Mouse (Mus musculus) forebrain, embryonic 13.5 days (tissue): ENCODE data around the gene Cyfip2. TPM values are rescaled to one million over a fixed set of nuclear protein-coding genes. Genes with fewer than 3 reads are reported as not detected.

Source experiments
- ATAC-seq: fragments of 200-750 bp; cut with Nextera tagmentation; 2 replicates; pipeline ENCODE4 v1.8.0; 2017
- H3K27ac ChIP-seq: fragments of 300-500 bp; sonication (generic); 2 replicates; pipeline ENCODE4 v1.5.1; 2015; ENCODE audit warnings: inconsistent platforms, mild to moderate bottlenecking, moderate library complexity
- H3K27me3 ChIP-seq: fragments of 300-500 bp; sonication (generic); 2 replicates; pipeline ENCODE4 v1.6.1; 2015; ENCODE audit warnings: mild to moderate bottlenecking, inconsistent platforms
- H3K36me3 ChIP-seq: fragments of 300-500 bp; sonication (generic); 2 replicates; pipeline ENCODE4 v1.6.1; 2015; ENCODE audit warnings: mild to moderate bottlenecking, inconsistent platforms; ENCODE audit not compliant: poor library complexity, severe bottlenecking
- H3K4me1 ChIP-seq: fragments of 300-500 bp; sonication (generic); 2 replicates; pipeline ENCODE4 v1.6.1; 2015; ENCODE audit warnings: inconsistent platforms
- H3K4me2 ChIP-seq: fragments of 300-500 bp; sonication (generic); 2 replicates; pipeline ENCODE4 v1.6.1; 2015; ENCODE audit warnings: inconsistent platforms, mild to moderate bottlenecking, moderate library complexity
- H3K4me3 ChIP-seq: fragments of 300-500 bp; sonication (generic); 2 replicates; pipeline ENCODE4 v1.5.1; 2015; ENCODE audit warnings: mild to moderate bottlenecking, inconsistent platforms
- H3K9ac ChIP-seq: fragments of 300-500 bp; sonication (generic); 2 replicates; pipeline ENCODE4 v1.6.1; 2015; ENCODE audit warnings: mild to moderate bottlenecking, inconsistent platforms
- H3K9me3 ChIP-seq: fragments of 300-500 bp; sonication (generic); replicated peaks from 2 replicates; pipeline ENCODE4 v1.6.1; 2016; ENCODE audit warnings: inconsistent platforms
- WGBS: fragments of 180-500 bp; shearing (Covaris S2); methylation state at CpG from one replicate; pipeline ENCODE4 v1.1.7; 2015; 5-methylcytosine and 5-hydroxymethylcytosine counted together
- polyA plus RNA-seq: library from polyadenylated mRNA; unstranded; fragments of >200 nt; fragmentation: Nextera tagmentation; extraction: Ambion mirVana; gene quantifications from 2 replicates; pipeline ENCODE4 v1.2.1, GENCODE M21; 2015

Cyfip2 gene
- polyA plus RNA-seq, 1 experiment from 2014 or later = 55.9 TPM

- Histone ChIP-seq H3K4me2 (no peak overlapping the region), H3K4me1 (peaks cover 13% of the 10 kb centered on the region; the same call in 1 of the 2 replicates), H3K27me3 (no peaks in the 10 kb centered on the region), H3K9ac (no peak overlapping the region), H3K27ac (peak overlapping the region; percentile 88), H3K4me3 (no peak overlapping the region), H3K36me3 (peaks cover 52% of the 10 kb centered on the region), H3K9me3 (no peaks in the 10 kb centered on the region)
- WGBS = 21% methylated on average over 5 of the region's 5 CpGs
- ATAC-seq = peak; percentile 50
These were observed 94.1 kb downstream of the Cyfip2 start for GRCm38 (mm10) chr11:46218584-46218983.

GRCm38 (mm10) chr11:46217686-46218085, 95.0 kb downstream of the Cyfip2 start:
- no peaks in the 10 kb centered on the region for H3K9me3 ChIP-seq
- H3K27me3 ChIP-seq = no peaks in the 10 kb centered on the region
- no peak overlapping the region for H3K4me3 ChIP-seq
- H3K27ac ChIP-seq = peak overlapping the region; percentile 88
- H3K36me3 ChIP-seq = peaks cover 44% of the 10 kb centered on the region
- 91% methylated on average over 9 of the region's 9 CpGs for WGBS
- no peak overlapping the region for H3K4me2 ChIP-seq
- ATAC-seq = no peak
- H3K9ac ChIP-seq = no peak overlapping the region
- peaks cover 13% of the 10 kb centered on the region; the same call in 1 of the 2 replicates for H3K4me1 ChIP-seq

- Histone ChIP-seq H3K4me2 (no peak overlapping the region), H3K9me3 (no peaks in the 10 kb centered on the region), H3K4me1 (peaks cover 13% of the 10 kb centered on the region; the same call in 1 of the 2 replicates), H3K36me3 (peaks cover 34% of the 10 kb centered on the region), H3K4me3 (no peak overlapping the region), H3K27me3 (no peaks in the 10 kb centered on the region), H3K9ac (no peak overlapping the region), H3K27ac (no peak overlapping the region)
- no peak for ATAC-seq
- 73% methylated on average over 7 of the region's 7 CpGs for WGBS
These were observed 96.0 kb downstream of the Cyfip2 start for GRCm38 (mm10) chr11:46216669-46217068.

GRCm38 (mm10) chr11:46215354-46215753, 97.3 kb downstream of the Cyfip2 start:
- Histone ChIP-seq H3K4me3 (no peak overlapping the region), H3K36me3 (peaks cover 25% of the 10 kb centered on the region), H3K9ac (no peak overlapping the region), H3K4me2 (no peak overlapping the region), H3K27me3 (no peaks in the 10 kb centered on the region), H3K27ac (peak overlapping the region; percentile 14; the same call in 1 of the 2 replicates), H3K4me1 (peaks cover 13% of the 10 kb centered on the region; the same call in 1 of the 2 replicates), H3K9me3 (no peaks in the 10 kb centered on the region)
- WGBS = 26% methylated on average over 3 of the region's 3 CpGs
- peak; percentile 82 for ATAC-seq

- no peak for ATAC-seq
- peaks cover 26% of the 10 kb centered on the region for H3K36me3 ChIP-seq
- no peaks in the 10 kb centered on the region for H3K27me3 ChIP-seq
- H3K27ac ChIP-seq = no peak overlapping the region
- H3K4me3 ChIP-seq = no peak overlapping the region
- H3K9me3 ChIP-seq = no peaks in the 10 kb centered on the region
- 87% methylated on average over 14 of the region's 14 CpGs for WGBS
- H3K4me2 ChIP-seq = no peak overlapping the region
- H3K9ac ChIP-seq = no peak overlapping the region
- H3K4me1 ChIP-seq = peaks cover 8% of the 10 kb centered on the region; the same call in 1 of the 2 replicates
These were observed 98.1 kb downstream of the Cyfip2 start for GRCm38 (mm10) chr11:46214368-46215230.

- no peak overlapping the region for H3K27ac ChIP-seq
- peaks cover 6% of the 10 kb centered on the region; the same call in 1 of the 2 replicates for H3K4me1 ChIP-seq
- H3K9ac ChIP-seq = no peak overlapping the region
- H3K36me3 ChIP-seq = peaks cover 24% of the 10 kb centered on the region
- no peaks in the 10 kb centered on the region for H3K27me3 ChIP-seq
- 84% methylated on average over 5 of the region's 5 CpGs for WGBS
- H3K4me2 ChIP-seq = no peak overlapping the region
- ATAC-seq = no peak
- H3K4me3 ChIP-seq = no peak overlapping the region
- H3K9me3 ChIP-seq = no peaks in the 10 kb centered on the region
These were observed 98.8 kb downstream of the Cyfip2 start for GRCm38 (mm10) chr11:46213844-46214243.

- Histone ChIP-seq H3K4me2 (no peak overlapping the region), H3K4me1 (no peaks in the 10 kb centered on the region), H3K9ac (no peak overlapping the region), H3K27me3 (no peaks in the 10 kb centered on the region), H3K9me3 (no peaks in the 10 kb centered on the region), H3K4me3 (no peak overlapping the region), H3K36me3 (peaks cover 33% of the 10 kb centered on the region), H3K27ac (no peak overlapping the region)
- WGBS = 44% methylated on average over 3 of the region's 3 CpGs
- ATAC-seq = no peak
These were observed 100.8 kb downstream of the Cyfip2 start for GRCm38 (mm10) chr11:46211858-46212257.

- no peak overlapping the region for H3K4me3 ChIP-seq
- no peaks in the 10 kb centered on the region for H3K4me1 ChIP-seq
- WGBS = 27% methylated on average over 2 of the region's 2 CpGs
- H3K27ac ChIP-seq = no peak overlapping the region
- no peaks in the 10 kb centered on the region for H3K27me3 ChIP-seq
- peaks cover 49% of the 10 kb centered on the region for H3K36me3 ChIP-seq
- no peak overlapping the region for H3K9ac ChIP-seq
- no peak for ATAC-seq
- no peak overlapping the region for H3K4me2 ChIP-seq
- no peaks in the 10 kb centered on the region for H3K9me3 ChIP-seq
These were observed 102.8 kb downstream of the Cyfip2 start for GRCm38 (mm10) chr11:46209884-46210283.

- ATAC-seq = no peak
- 79% methylated on average over 17 of the region's 17 CpGs for WGBS
- Histone ChIP-seq H3K36me3 (peaks cover 74% of the 10 kb centered on the region), H3K27me3 (no peaks in the 10 kb centered on the region), H3K4me3 (no peak overlapping the region), H3K27ac (no peak overlapping the region), H3K9me3 (no peaks in the 10 kb centered on the region), H3K4me1 (no peaks in the 10 kb centered on the region), H3K4me2 (no peak overlapping the region), H3K9ac (no peak overlapping the region)
These were observed 106.8 kb downstream of the Cyfip2 start for GRCm38 (mm10) chr11:46205639-46206409.

- H3K36me3 ChIP-seq = peaks cover 82% of the 10 kb centered on the region
- no peaks in the 10 kb centered on the region for H3K9me3 ChIP-seq
- no peak overlapping the region for H3K4me2 ChIP-seq
- no peak overlapping the region for H3K27ac ChIP-seq
- no peak for ATAC-seq
- 86% methylated on average over 9 of the region's 9 CpGs for WGBS
- H3K4me1 ChIP-seq = no peaks in the 10 kb centered on the region
- H3K9ac ChIP-seq = no peak overlapping the region
- no peak overlapping the region for H3K4me3 ChIP-seq
- H3K27me3 ChIP-seq = no peaks in the 10 kb centered on the region
These were observed 107.8 kb downstream of the Cyfip2 start for GRCm38 (mm10) chr11:46204841-46205240.

- no peaks in the 10 kb centered on the region for H3K9me3 ChIP-seq
- 80% methylated on average over 10 of the region's 10 CpGs for WGBS
- no peak overlapping the region for H3K4me3 ChIP-seq
- no peak overlapping the region for H3K9ac ChIP-seq
- H3K36me3 ChIP-seq = peaks cover 89% of the 10 kb centered on the region
- H3K4me2 ChIP-seq = no peak overlapping the region
- H3K4me1 ChIP-seq = no peaks in the 10 kb centered on the region
- no peaks in the 10 kb centered on the region for H3K27me3 ChIP-seq
- ATAC-seq = no peak
- no peak overlapping the region for H3K27ac ChIP-seq
These were observed 110.1 kb downstream of the Cyfip2 start for GRCm38 (mm10) chr11:46202547-46202887.
